In the genomic region with DNA sequence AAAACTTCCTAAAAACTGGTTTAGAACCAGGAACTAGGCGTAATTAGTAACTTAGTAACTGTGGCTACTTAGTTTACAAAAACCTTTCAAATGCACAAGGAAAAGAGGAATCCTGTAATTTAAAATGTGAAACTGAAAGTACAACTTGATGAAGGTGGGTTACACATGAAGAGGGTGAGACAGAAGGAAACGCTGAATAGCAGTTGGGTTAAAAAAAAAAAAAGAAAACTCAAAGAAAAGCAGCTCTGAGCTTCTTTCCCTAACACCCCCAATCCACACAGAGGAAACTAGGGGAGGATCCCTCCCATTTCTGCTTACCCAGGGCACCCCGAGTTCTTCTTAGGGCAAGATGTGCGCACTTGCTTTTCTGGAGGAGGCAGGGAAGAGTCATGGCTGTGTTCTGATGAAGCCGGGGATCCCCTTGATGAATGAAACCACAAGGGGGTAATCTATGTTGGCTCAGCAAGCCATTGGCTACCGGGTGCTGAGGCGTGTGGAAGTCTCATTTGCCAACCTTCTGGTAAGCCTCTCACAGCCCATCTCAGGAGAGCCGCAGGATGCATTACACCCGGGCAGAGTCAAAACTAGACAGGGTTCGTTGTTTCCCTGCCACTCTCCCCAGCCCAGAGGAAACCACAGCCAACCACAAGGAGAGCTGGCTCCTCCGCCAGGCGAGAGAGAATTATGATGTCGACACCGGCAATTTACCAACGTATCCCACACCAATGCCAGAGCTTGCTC, we compare ENCODE assay signal across 8 mouse cellular contexts.
DNase-seq lines count a peak whose midpoint lies in the region; ATAC-seq and TF ChIP-seq lines count a peak whose summit lies in the region.

No protein-coding gene starts in this region.

- H3K36me3 ChIP-seq in E14TG2a.4 (ENCODE audit: insufficient read depth, low read length) (no peaks in the 10 kb centered on the region), myocyte (ENCODE audit: control insufficient read depth, insufficient read depth) (peaks cover 2% of the 10 kb centered on the region)

- no peak overlapping the region for H3ac ChIP-seq in myocyte (ENCODE audit: control insufficient read depth, insufficient read length)

- peak overlapping the region; percentile 98 for H3K4me2 ChIP-seq in myocyte (ENCODE audit: low read depth)

- H3K27me3 ChIP-seq in E14TG2a.4 (ENCODE audit: insufficient read depth, low read length) (peaks cover 14% of the 10 kb centered on the region; the same call in 1 of the 2 replicates), myocyte (ENCODE audit: control insufficient read depth, insufficient read depth, insufficient read length) (no peaks in the 10 kb centered on the region)

- ATAC-seq in hematopoietic stem cell, adult 5-6 weeks (replicated peaks in 1 of 2; ENCODE audit: insufficient read depth in 1 of 2, low FRiP score in 2 of 2, low TSS enrichment in 1 of 2, low read depth in 1 of 2, poor library complexity in 2 of 2, severe bottlenecking in 2 of 2) = peak; percentile 86 to 93

- H3K79me2 ChIP-seq in myocyte (ENCODE audit: control insufficient read depth, insufficient read depth) = peaks cover 53% of the 10 kb centered on the region

- DNase-seq in adrenal gland, postnatal 14 days = peak; percentile 39
- no peak for DNase-seq in adrenal gland, postnatal 25 days
- DNase-seq in ovary, postnatal 36 days (ENCODE audit: low spot score) = no peak
- no peak for DNase-seq in embryo, embryonic 11 days
- no peak for DNase-seq in kidney, adult 8-10 months

- TF ChIP-seq CTCF in E14TG2a.4 (conservative IDR thresholded peaks at IDR 0.05; ENCODE audit: low read length) = no peak

- H3K9me3 ChIP-seq in E14TG2a.4 (ENCODE audit: low read length) = no peaks in the 10 kb centered on the region

- H3K4me1 ChIP-seq in E14TG2a.4 (replicated peaks; ENCODE audit: low read depth, low read length) = peaks cover 17% of the 10 kb centered on the region

- H3K4me3 ChIP-seq in E14TG2a.4 (replicated peaks; ENCODE audit: low read length) = peak overlapping the region; percentile 50
- peak overlapping the region; percentile 86 for H3K4me3 ChIP-seq in myocyte

- TF ChIP-seq POLR2A in myocyte (IDR thresholded peaks at IDR 0.05; ENCODE audit: insufficient read length, low read depth) = peak; percentile 59

TF ChIP-seq in myocyte, 11 proteins besides CTCF, POLR2A, EP300 and RAD21:
- no peak for TF ChIP-seq REST (IDR thresholded peaks at IDR 0.05; ENCODE audit: insufficient read depth, insufficient read length)
- no peak for TF ChIP-seq USF1 (IDR thresholded peaks at IDR 0.05; ENCODE audit: low read depth)
- TF ChIP-seq CEBPB (IDR thresholded peaks at IDR 0.05; ENCODE audit: insufficient read depth, poor library complexity, severe bottlenecking) = 0 out of 2 replicates have a peak, but pooled peaks have one; percentile 21
- peak; percentile 55 for TF ChIP-seq POLR2AphosphoS2 (IDR thresholded peaks at IDR 0.05; ENCODE audit: insufficient read length, low read depth)
- no peak for TF ChIP-seq TCF12 (IDR thresholded peaks at IDR 0.05; ENCODE audit: insufficient read depth, poor library complexity, severe bottlenecking)
- no peak for TF ChIP-seq MYOG (IDR thresholded peaks at IDR 0.05; ENCODE audit: control insufficient read depth in 1 of 3, insufficient read depth in 1 of 3, insufficient read length in 2 of 3, low read depth in 2 of 3)
